ENCODE assay signal across 10 mouse cellular contexts in genomic region chr11:4093459-4094377, GRCm38 (mm10). TPM values are rescaled to one million over a fixed set of nuclear protein-coding genes. Genes with fewer than 3 reads are reported as not detected.
DNase-seq lines count a peak whose midpoint lies in the region; ATAC-seq lines count a peak whose summit lies in the region.
"Had no signal": no experiment of that assay in that cellular context is flagged by ENCODE, and none has a peak within 500 bp of the region (broad histone marks: within the 10 kb centered on the region; RNA-seq: fewer than 3 reads in every experiment).

No protein-coding gene starts in this region.

- no peak overlapping the region for H3K27ac ChIP-seq in heart, embryonic 12.5 days (ENCODE audit: poor library complexity, severe bottlenecking)
- H3K27ac ChIP-seq in liver, embryonic 12.5 days: peak overlapping the region; percentile 43
- H3K27ac ChIP-seq: macrophage had no signal

- peak overlapping the region; percentile 65 for H3K4me3 ChIP-seq in heart, embryonic 12.5 days
- peak overlapping the region; percentile 75 for H3K4me3 ChIP-seq in liver, embryonic 12.5 days

- peak overlapping the region; percentile 71 for H3K4me2 ChIP-seq in heart, embryonic 12.5 days
- peak overlapping the region; percentile 88 for H3K4me2 ChIP-seq in liver, embryonic 12.5 days

- peaks cover 25% of the 10 kb centered on the region for H3K36me3 ChIP-seq in heart, embryonic 12.5 days
- H3K36me3 ChIP-seq in liver, embryonic 12.5 days: peaks cover 39% of the 10 kb centered on the region

- intact Hi-C loops in heart, postnatal 36 days (cut with DNase I): loop anchor here (10.0 kb wide), 1 partner anchor 1001 kb away; the partner anchor contains the start of genes Ewsr1 and Rhbdd3

- H3K27me3 ChIP-seq in heart, embryonic 12.5 days (replicated peaks): no peaks in the 10 kb centered on the region
- H3K27me3 ChIP-seq in liver, embryonic 12.5 days (replicated peaks): no peaks in the 10 kb centered on the region
- H3K27me3 ChIP-seq: Patski had no signal

- ATAC-seq in heart, embryonic 12.5 days (ENCODE audit: insufficient number of reproducible peaks, low FRiP score): no peak
- no peak for ATAC-seq in liver, embryonic 12.5 days
- ATAC-seq: Patski had no signal

- WGBS in heart, embryonic 12.5 days: 74% methylated on average over 18 of the region's 18 CpGs
- 72% methylated on average over 18 of the region's 18 CpGs for WGBS in liver, embryonic 12.5 days (ENCODE audit: insufficient replicate concordance)

- DNase-seq in heart, postnatal 36 days: no peak
- DNase-seq in thymus, postnatal 0 days (ENCODE audit: low spot score): peak; percentile 8
- DNase-seq in thymus, postnatal 36 days: no peak
- no peak for DNase-seq in spleen, postnatal 10 days (ENCODE audit: low spot score in 2 of 2)
- DNase-seq in T-cell, adult 2 months (ENCODE audit: low spot score): no peak
- DNase-seq in layer of hippocampus, adult 18-20 months (ENCODE audit: low spot score in 2 of 2): no peak

- peaks cover 10% of the 10 kb centered on the region for H3K9me3 ChIP-seq in heart, embryonic 12.5 days (replicated peaks)
- peaks cover 12% of the 10 kb centered on the region for H3K9me3 ChIP-seq in liver, embryonic 12.5 days (replicated peaks)

- H3K9ac ChIP-seq in heart, embryonic 12.5 days: no peak overlapping the region
- 0 out of 2 replicates have a peak overlapping the region, but pooled peaks have one; percentile 81 for H3K9ac ChIP-seq in liver, embryonic 12.5 days

- H3K4me1 ChIP-seq in heart, embryonic 12.5 days (replicated peaks): peaks cover 30% of the 10 kb centered on the region
- peaks cover 46% of the 10 kb centered on the region for H3K4me1 ChIP-seq in liver, embryonic 12.5 days

RNA-seq across cellular contexts. Expression of gene Mtfp1, which starts 1.5 kb away (rescaled TPM):
- polyA plus RNA-seq in heart, embryonic 12.5 days (2016; fragmentation: Nextera tagmentation; extraction: Ambion mirVana): 18.6 and 21.2 TPM in 2 replicates
- total RNA-seq in heart, postnatal 36 days (2021): 100 to 1,000 TPM; 115 to 136 TPM
- polyA plus RNA-seq in thymus, postnatal 0 days (2015; fragmentation: Nextera tagmentation; extraction: Ambion mirVana): 4.1 and 5.3 TPM in 2 replicates
- 32.2 and 35.9 TPM in 2 replicates for polyA plus RNA-seq in liver, embryonic 12.5 days (2016; fragmentation: Nextera tagmentation; extraction: Ambion mirVana)
- total RNA-seq in layer of hippocampus, adult 18-20 months (2021): 100 to 1,000 TPM; 118 to 123 TPM

RNA-seq across cellular contexts. Expression of gene Sec14l3, which starts 29.1 kb away (rescaled TPM):
- polyA plus RNA-seq in heart, embryonic 12.5 days (2016; fragmentation: Nextera tagmentation; extraction: Ambion mirVana): not detected in 2 replicates
- not detected for total RNA-seq in heart, postnatal 36 days (2021)
- polyA plus RNA-seq in thymus, postnatal 0 days (2015; fragmentation: Nextera tagmentation; extraction: Ambion mirVana): 0.64 and 0.91 TPM in 2 replicates
- not detected in 2 replicates for polyA plus RNA-seq in liver, embryonic 12.5 days (2016; fragmentation: Nextera tagmentation; extraction: Ambion mirVana)
- 1 to 10 TPM in 1 of 2 experiments, under 1 TPM in 1; 0.74 to 1.5 TPM for total RNA-seq in layer of hippocampus, adult 18-20 months (2021)
- polyA plus RNA-seq: macrophage, Patski had no signal

RNA-seq across cellular contexts. Expression of gene Sec14l2, which starts 29.5 kb away (rescaled TPM):
- polyA plus RNA-seq in heart, embryonic 12.5 days (2016; fragmentation: Nextera tagmentation; extraction: Ambion mirVana): 0.86 and 1.1 TPM in 2 replicates
- total RNA-seq in heart, postnatal 36 days (2021): under 1 TPM; 0.69 to 0.87 TPM
- 0.30 and 0.54 TPM in 2 replicates for polyA plus RNA-seq in thymus, postnatal 0 days (2015; fragmentation: Nextera tagmentation; extraction: Ambion mirVana)
- 5.4 and 5.9 TPM in 2 replicates for polyA plus RNA-seq in liver, embryonic 12.5 days (2016; fragmentation: Nextera tagmentation; extraction: Ambion mirVana)
- 10 to 100 TPM; 57.7 to 61.3 TPM for total RNA-seq in layer of hippocampus, adult 18-20 months (2021)

RNA-seq across cellular contexts. Expression of gene Rnf215, which starts 41.3 kb away (rescaled TPM):
- polyA plus RNA-seq in heart, embryonic 12.5 days (2016; fragmentation: Nextera tagmentation; extraction: Ambion mirVana): 21.4 and 22.0 TPM in 2 replicates
- 10 to 100 TPM; 14.0 to 15.1 TPM for total RNA-seq in heart, postnatal 36 days (2021)
- 18.9 and 19.6 TPM in 2 replicates for polyA plus RNA-seq in thymus, postnatal 0 days (2015; fragmentation: Nextera tagmentation; extraction: Ambion mirVana)
- 9.7 and 10.6 TPM in 2 replicates for polyA plus RNA-seq in liver, embryonic 12.5 days (2016; fragmentation: Nextera tagmentation; extraction: Ambion mirVana)
- 10 to 100 TPM; 27.1 to 27.5 TPM for total RNA-seq in layer of hippocampus, adult 18-20 months (2021)
